Mouse (Mus musculus) liver (tissue): ENCODE measurements around the gene Ralb.

Experiments
- DNase-seq: peaks from one replicate; pipeline ENCODE4 v3.0.0-alpha.2; 2020; ENCODE audit warnings: mixed read lengths

The Ralb gene

GRCm38 (mm10) chr1:119504260-119505062 lies at the start of gene Ralb:
Ralb (minus strand) TSS chr1:119504794.
- DNase-seq, result peak; percentile 96

GRCm38 (mm10) chr1:119551651-119552050 lies 47.1 kb upstream of the Ralb start:
- no peak for DNase-seq

- DNase-seq, result no peak
Observed at GRCm38 (mm10) chr1:119550064-119550463, 45.5 kb upstream of the Ralb start.

GRCm38 (mm10) chr1:119549327-119549689 lies 44.7 kb upstream of the Ralb start:
- no peak for DNase-seq

- peak; percentile 73 for DNase-seq
Observed at GRCm38 (mm10) chr1:119548668-119549326, 44.2 kb upstream of the Ralb start.

- no peak for DNase-seq
Observed at GRCm38 (mm10) chr1:119546490-119546889, 41.9 kb upstream of the Ralb start.

- no peak for DNase-seq
Observed at GRCm38 (mm10) chr1:119545671-119546070, 41.1 kb upstream of the Ralb start.

- no peak for DNase-seq
Observed at GRCm38 (mm10) chr1:119545164-119545563, 40.6 kb upstream of the Ralb start.

- DNase-seq, result no peak
Observed at GRCm38 (mm10) chr1:119544611-119545155, 40.1 kb upstream of the Ralb start.

GRCm38 (mm10) chr1:119543316-119543715 lies 38.7 kb upstream of the Ralb start:
- DNase-seq, result no peak

GRCm38 (mm10) chr1:119541570-119541969 lies 37.0 kb upstream of the Ralb start:
- no peak for DNase-seq

- no peak for DNase-seq
Observed at GRCm38 (mm10) chr1:119540836-119541557, 36.4 kb upstream of the Ralb start.

- DNase-seq, result no peak
Observed at GRCm38 (mm10) chr1:119539252-119539651, 34.7 kb upstream of the Ralb start.

- no peak for DNase-seq
Observed at GRCm38 (mm10) chr1:119537651-119538050, 33.1 kb upstream of the Ralb start.

- no peak for DNase-seq
Observed at GRCm38 (mm10) chr1:119536122-119536521, 31.5 kb upstream of the Ralb start.

GRCm38 (mm10) chr1:119534341-119534740 lies 29.7 kb upstream of the Ralb start:
- no peak for DNase-seq

- no peak for DNase-seq
Observed at GRCm38 (mm10) chr1:119533093-119533805, 28.7 kb upstream of the Ralb start.

- no peak for DNase-seq
Observed at GRCm38 (mm10) chr1:119532165-119532564, 27.6 kb upstream of the Ralb start.

GRCm38 (mm10) chr1:119530941-119531340 lies 26.3 kb upstream of the Ralb start:
- DNase-seq, result no peak

GRCm38 (mm10) chr1:119525689-119526591 lies 21.3 kb upstream of the Ralb start, which contains the start of gene Tmem185b:
Tmem185b (plus strand) TSS chr1:119526160.
- peak; percentile 90 for DNase-seq

GRCm38 (mm10) chr1:119525004-119525444 lies 20.4 kb upstream of the Ralb start:
- DNase-seq, result no peak
